Mouse (Mus musculus): ENCODE results near the gene Rps28.

Rps28 gene

GRCm38 (mm10) chr17:33773426-33773825 lies 50.9 kb downstream of the Rps28 start:
- no peak for DNase-seq (ENCODE audit: low spot score)

GRCm38 (mm10) chr17:33771617-33772016 lies 52.7 kb downstream of the Rps28 start:
- no peak for DNase-seq (ENCODE audit: low spot score)

All from testis, postnatal 14 days (tissue).